Mouse (Mus musculus): ENCODE results near the gene Sema5b.

Sema5b gene

DNA sequence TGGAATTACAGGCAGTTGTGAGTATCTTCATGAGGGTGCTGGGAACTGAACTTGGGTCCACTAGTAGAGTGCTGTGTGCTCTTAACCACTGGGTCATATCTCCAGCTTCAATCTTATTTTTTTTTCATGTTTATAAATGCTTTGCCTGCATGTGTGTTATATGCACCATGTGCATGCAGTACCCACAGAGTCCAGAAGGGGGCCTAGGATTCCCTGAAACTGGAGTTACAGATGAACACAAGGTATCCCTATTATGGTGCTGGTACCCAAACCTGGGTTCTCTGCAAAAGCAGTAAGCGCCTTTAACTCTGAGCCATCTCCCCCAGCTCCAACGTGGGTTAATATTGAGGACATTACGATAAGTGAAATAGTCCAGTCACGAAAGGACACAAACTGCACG is 52.5 kb downstream of the Sema5b start:
- no peak for DNase-seq (ENCODE audit: low read depth)

DNA sequence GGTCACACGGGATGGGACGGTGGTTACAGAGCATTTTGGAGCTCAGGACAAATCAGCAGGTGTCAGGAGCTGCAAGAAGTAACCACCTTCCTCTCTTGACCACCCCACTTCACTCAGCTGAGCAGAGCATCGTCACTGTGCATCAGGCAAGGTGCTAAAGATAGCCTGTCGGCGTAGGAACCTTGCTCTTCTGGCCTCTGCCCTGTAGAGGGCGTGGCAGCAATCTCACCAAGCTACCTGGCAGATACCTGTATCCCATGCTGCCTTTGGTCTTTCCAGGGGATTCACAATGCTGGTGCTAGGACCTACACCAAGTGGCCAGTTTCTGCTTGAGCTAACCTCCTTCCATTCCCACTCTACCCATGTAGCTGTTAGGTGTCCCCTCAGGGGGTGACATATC is 55.3 kb downstream of the Sema5b start:
- DNase-seq (ENCODE audit: low read depth): no peak

DNA sequence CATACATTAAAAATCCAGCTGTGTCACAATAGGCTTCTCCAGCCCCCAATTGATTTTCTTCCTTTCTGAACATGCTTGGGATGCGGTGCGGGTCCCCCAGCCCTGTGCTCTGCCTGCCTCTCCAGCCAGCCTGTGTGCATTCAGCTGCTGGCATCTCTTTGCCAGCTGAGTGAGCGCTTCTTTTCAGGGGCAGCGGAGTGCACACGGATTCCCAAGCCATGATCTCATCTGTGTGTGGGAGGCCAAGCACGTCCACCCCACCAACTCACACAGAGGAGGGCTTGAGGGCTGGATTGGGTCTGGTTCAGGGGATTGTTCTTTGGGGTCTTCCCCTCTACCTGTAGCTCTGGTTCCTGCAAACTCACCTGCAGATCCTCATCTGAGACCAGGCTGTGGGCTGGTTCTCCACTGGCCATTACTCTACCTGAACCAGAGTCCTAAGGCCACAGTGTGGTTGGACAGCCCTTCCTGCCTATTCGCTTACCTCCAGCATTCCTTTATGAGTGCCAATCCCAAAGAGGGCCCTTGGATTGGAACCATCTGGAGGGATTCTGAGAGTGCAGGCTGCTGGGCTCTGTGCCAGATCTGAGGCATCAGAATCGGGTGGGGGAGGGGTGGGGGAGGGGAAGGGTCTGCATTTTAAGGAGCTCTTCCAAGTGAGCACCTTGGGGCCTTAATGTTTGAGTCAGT is 55.9 kb downstream of the Sema5b start:
- DNase-seq (ENCODE audit: low read depth): no peak

GRCm38 (mm10) chr16:35597991-35598390 is 57.0 kb downstream of the Sema5b start:
- no peak for DNase-seq (ENCODE audit: low read depth)

- DNase-seq (ENCODE audit: low read depth): no peak
Observed at GRCm38 (mm10) chr16:35598802-35599201, 57.9 kb downstream of the Sema5b start.

DNA sequence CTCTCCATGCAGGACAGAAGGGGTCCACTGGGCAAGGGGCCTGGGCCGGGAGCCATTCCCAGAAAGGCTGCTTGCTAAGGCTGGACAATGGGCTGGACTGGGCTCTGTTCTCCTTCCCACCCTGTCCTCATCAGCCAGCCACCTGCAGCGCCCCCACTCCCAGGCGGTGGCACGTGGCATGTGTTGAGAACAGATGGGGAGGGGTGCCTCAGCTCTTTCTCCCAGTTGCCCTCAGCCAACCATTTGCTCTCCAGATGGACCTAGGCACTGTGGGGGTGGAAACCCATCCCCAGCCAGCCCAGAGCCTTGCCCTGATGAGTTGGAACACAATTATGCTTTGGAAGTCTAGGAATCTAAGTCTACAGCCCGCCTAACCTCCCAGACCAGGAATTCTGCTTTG is 59.3 kb downstream of the Sema5b start:
- DNase-seq (ENCODE audit: low read depth): no peak

GRCm38 (mm10) chr16:35601426-35601825 is 60.5 kb downstream of the Sema5b start:
- no peak for DNase-seq (ENCODE audit: low read depth)

DNA sequence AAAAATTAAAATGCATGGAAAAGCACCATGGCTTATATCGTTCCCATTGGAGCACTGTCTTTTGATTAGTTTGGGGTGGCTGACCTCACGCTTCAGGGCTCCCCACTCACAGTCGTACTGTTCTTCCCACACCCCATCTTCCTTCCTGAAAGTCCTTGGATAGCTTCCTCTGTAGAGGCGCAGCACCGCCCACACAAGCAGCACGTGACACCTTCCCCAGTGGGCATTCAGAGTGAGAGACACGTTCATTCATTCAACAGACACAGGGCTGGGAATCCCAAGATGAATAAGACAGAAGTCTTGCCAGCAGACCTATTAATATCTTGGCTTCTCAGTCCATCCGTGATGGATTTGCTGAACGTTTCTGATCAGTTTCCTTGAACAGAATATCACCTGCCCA is 61.6 kb downstream of the Sema5b start:
- no peak for DNase-seq (ENCODE audit: low read depth)

- DNase-seq (ENCODE audit: low read depth): no peak
Observed at GRCm38 (mm10) chr16:35603729-35604522, 63.0 kb downstream of the Sema5b start.

DNA sequence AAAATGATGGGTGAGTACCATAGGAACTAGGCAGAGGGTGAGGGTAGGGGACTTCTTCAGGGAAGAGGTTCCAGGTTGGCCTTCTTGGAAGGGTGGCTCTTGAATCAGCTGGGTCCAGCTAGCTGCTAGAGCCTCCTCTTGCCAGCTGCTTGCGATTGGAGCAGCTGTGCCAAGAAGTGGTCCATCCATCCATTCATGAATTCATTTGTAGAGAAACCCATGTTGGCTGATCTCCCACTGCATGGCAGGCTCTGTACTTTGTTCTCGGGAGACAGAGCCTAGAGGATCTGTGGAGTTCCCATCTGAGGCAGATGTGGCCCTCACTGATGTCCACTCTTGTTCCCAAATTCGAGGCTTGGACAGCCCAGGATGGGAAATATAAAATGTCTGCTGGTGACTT is 66.3 kb downstream of the Sema5b start:
- DNase-seq (ENCODE audit: low read depth): no peak

GRCm38 (mm10) chr16:35608244-35608643 is 67.3 kb downstream of the Sema5b start:
- no peak for DNase-seq (ENCODE audit: low read depth)

DNA sequence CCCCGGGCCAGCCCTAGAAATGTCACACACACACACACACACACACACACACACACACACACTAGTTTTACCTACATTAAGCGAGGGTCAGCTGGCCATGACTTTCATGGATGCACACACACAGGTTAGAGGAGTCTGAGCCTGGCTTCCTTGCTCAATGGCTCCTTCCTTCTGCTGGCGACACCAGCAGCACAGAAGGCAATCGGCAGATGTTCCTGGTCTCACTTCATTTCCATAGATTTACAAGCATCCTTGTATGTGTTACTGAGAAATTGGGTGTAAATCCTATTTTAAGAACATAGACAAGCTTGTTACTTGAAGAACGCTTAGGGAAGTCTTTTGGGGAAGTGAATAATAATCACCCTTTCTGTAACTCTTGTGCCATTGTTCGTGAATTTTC is 68.6 kb downstream of the Sema5b start:
- DNase-seq (ENCODE audit: low read depth): no peak

DNA sequence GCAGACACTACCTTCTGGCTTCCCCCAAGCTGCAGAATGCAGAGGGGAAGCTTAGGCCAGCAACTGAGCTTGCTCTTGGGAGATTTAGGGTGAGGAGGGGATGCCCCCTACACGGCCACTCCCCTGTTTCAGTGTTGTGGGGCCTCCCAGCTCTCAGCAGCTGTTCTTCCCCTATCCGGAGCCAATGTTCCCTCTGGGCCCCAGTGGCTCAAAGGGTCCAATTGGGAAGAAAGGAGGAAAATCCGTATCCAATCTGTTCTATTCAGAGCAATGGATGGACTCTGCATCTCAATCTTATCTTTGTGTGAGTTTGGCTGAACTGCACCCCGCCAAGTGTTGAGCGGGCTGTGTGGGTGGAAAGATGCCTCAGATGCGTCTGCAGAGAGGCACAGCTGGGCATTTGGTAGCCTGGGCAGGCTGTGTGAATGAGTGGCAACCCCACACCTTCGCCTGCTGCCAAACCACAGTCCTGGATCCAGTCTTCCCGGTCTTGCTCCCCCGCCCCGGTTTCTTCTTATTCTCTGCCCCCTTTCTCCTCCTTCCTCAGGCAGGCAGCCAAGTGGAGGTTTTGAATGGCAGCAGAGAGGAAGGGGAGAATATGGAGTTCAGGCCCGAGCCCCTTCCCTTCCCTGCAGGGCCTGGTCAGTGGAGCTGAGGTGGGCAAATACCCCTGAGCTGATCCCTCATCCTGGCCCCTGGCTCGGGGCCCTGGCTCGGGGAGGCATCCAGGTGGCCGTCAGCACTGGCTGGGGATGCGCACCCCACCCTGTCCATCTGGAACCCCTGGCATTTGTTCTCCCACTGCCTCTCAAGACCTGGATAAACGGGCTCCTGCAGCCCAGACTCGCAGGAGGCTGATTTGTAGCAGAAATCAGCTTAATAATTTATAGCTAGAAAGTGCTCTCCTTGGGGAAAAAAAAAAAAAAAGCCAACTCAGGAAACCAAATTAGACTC is 73.2 kb downstream of the Sema5b start:
- DNase-seq (ENCODE audit: low read depth): no peak

GRCm38 (mm10) chr16:35617732-35618131 is 76.8 kb downstream of the Sema5b start:
- DNase-seq (ENCODE audit: low read depth): no peak

DNA sequence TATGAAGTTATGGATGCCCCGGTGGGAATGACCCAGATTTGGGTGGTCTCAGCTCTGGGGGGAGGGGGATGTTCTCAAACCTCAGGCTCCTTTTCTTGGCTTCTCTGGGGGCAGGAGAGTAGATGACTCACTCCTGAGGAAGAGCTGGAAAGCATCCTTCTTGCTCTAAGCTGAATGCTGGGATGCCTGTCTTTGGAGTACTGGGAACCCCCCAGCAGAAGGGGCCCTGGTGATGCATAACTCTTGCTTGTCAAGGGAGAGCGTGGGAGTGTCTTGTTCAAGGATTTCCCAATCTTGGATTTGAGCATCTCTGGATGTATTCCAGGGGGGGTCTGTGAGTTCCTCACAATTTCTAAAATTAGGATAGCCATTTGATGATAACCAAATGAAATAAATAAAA is 82.1 kb downstream of the Sema5b start:
- no peak for DNase-seq (ENCODE audit: low read depth)

GRCm38 (mm10) chr16:35623986-35624385 is 83.0 kb downstream of the Sema5b start:
- DNase-seq (ENCODE audit: low read depth): no peak

GRCm38 (mm10) chr16:35624877-35625276 is 83.9 kb downstream of the Sema5b start:
- DNase-seq (ENCODE audit: low read depth): no peak

DNA sequence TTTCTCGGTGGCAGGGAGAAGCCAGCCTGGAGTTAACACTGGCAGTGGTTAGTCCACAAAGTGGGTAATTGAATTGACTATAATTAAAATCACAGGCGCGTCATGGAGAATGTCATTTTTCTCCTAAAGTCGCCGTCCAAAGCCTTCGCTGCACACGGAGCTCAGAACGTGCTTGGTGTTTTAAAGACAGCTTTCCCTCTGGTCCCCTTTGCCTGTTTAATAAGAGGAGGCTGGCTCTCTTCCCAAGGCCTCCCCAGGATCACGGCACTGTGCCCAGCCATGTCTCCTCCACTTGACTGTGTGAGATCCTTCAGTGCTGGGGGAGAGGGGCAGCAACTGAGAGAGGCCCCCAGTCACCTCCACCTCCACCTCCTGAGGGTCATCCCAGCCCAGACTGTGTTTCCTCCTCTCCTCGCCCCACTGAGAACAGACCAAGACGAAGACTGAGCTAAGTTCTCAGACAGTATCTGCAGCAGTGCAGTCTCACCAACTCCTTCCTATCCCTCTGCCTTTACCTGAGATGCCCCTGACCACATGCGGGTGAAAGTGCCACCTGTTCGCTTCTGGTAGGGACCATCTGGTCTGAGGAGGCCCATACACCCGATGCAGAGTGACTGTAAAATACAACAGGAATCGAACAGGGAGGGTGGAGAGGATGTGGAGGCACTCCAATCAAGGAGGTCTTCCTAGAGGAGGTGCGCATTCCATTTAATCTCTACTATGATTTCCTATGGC is 84.5 kb downstream of the Sema5b start:
- no peak for DNase-seq (ENCODE audit: low read depth)

GRCm38 (mm10) chr16:35627992-35628607 is 87.2 kb downstream of the Sema5b start:
- DNase-seq (ENCODE audit: low read depth): peak; percentile 24

GRCm38 (mm10) chr16:35630470-35631183 is 89.7 kb downstream of the Sema5b start:
- no peak for DNase-seq (ENCODE audit: low read depth)

DNA sequence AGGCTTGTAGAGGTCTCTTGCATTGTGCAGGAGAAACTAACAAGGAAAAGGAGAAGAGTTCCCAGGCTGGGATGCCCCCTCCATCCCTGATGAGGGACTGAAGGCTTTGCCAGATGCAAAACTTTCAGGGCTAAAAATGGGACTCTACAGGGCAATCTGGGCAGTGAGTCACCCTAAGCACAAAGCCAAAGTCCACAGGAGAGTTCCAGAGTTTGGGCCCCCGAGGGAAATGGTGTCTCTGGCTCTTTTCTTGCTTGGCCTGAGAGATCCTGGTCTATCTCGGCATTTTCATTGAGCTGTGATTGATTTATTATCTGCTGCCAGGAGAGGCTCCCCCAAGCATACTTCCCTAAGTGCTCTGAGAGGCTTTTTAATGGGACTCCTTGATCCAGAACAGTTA is 92.1 kb downstream of the Sema5b start:
- DNase-seq (ENCODE audit: low read depth): no peak
